Mouse (Mus musculus) left cerebral cortex, postnatal 4 days (tissue): ENCODE results near the gene Vps37b. TPM values are rescaled to one million over a fixed set of nuclear protein-coding genes. Genes with fewer than 3 reads are reported as not detected.

ENCODE experiments used
- DNase-seq: peaks from one replicate; pipeline ENCODE4 v3.0.0-alpha.2; 2022
- intact Hi-C: fragments of 180-260 bp; cut with DNase I; formaldehyde crosslinking; loops from one replicate; pipeline ENCODE4 v1.15.1; 2025
- total RNA-seq, 2 experiments: library from RNA; stranded (reverse); gene quantifications; 2 replicates each; pipeline ENCODE4 v1.2.3; 2021

Vps37b gene
- total RNA-seq, 2 experiments from 2014 or later = 46.2 to 49.9 TPM

DNA sequence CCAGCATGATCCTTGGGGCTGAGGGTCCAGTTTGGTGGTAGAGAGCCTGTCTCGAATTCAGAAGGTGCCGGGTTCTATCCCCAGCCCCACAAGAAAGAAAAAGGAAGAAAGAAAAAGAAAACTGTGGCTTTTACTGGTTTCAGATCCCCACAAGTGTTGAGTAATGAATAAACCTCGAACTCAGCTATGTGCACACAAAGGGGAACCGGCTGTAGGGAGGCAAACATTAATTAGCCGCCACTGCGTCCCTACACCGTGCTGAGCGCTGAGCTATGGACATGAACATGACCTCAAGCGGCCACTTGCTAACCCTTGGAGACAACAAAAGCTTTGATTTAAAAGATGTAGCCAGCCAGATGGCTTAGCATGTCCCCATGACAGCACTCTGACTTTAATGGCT, 6.9 kb downstream of the Vps37b start:
- intact Hi-C loops = no loop called here
- DNase-seq = no peak

DNA sequence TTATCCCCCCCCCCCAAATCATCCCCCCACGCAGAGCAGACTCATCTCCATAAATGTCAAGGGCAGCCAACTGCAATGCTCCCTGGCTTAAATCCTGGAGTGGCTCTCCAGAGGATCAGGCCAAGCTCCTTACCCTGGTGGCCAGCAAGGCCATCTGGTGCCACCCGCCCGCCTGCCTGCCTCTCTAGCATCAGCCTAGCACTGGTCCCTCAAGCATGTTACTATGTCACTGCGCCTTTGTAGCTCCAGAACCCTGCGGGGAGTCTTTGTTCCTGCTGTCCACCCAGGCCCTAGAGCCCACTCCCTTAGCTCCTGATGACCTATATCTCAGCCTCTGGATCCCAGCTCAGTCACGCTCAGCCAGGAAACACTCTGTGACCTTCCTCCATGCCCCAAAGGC, 7.4 kb downstream of the Vps37b start:
- intact Hi-C loops = no loop called here
- peak; percentile 86 for DNase-seq

DNA sequence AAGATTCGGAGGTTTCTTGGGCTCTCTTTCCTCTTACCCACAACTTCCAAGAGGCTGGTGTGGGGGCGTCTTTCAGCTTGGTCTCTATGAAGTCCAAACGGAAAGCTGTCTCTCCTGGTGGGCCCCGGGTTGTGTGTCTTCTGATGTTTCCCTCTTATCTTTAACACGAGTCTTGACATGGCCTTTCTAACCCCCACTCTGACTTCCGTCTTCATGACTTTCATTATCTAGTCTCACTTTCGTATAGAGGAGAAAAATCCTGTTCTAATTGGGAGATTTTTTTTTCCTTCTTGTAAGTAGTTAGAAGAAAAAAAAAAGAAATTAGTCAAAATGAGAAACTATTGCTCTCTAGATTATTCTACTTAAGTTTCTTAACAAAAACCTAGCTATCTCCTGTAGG, 9.7 kb downstream of the Vps37b start:
- no peak for DNase-seq
- intact Hi-C loops = no loop called here

DNA sequence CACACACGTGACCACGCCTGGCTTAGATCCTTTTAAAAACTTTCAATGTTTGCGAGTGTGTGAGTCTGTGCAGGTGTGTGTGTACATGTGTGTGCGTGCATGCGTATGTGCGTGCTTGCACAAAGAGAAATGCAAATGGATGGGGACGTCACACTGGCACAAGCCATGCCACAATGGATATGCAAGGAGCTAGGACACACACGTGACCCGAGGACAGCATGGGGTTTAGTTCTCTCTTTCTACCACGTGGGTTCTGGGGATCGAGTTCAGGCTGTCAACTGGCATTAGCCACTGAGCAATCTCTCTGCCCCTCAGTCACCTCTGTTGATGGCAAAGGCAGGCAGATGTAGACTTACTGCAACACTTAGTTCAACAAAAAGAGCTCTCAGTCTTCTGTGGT, 10.4 kb downstream of the Vps37b start:
- no peak for DNase-seq
- intact Hi-C loops = no loop called here

DNA sequence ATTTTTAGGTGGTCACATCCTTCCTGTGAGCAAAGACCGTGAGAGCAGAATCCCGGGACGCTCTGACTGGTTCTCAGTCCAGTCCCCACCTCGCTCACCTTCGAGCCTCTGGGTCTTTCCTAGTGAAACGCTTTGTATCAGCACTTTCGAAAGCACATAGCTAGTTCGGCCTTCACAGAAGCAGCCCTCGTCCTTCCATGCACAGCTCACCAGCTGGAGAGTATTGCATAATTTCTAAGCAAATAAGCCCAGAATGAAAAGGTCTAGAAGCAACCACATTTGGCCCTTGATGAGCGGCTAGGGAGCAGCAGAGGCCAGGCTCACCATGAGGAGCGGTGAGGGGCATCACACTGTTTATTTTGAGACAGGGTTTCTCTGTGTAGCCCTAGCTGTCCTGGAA, 10.9 kb downstream of the Vps37b start:
- no peak for DNase-seq
- intact Hi-C loops = no loop called here

DNA sequence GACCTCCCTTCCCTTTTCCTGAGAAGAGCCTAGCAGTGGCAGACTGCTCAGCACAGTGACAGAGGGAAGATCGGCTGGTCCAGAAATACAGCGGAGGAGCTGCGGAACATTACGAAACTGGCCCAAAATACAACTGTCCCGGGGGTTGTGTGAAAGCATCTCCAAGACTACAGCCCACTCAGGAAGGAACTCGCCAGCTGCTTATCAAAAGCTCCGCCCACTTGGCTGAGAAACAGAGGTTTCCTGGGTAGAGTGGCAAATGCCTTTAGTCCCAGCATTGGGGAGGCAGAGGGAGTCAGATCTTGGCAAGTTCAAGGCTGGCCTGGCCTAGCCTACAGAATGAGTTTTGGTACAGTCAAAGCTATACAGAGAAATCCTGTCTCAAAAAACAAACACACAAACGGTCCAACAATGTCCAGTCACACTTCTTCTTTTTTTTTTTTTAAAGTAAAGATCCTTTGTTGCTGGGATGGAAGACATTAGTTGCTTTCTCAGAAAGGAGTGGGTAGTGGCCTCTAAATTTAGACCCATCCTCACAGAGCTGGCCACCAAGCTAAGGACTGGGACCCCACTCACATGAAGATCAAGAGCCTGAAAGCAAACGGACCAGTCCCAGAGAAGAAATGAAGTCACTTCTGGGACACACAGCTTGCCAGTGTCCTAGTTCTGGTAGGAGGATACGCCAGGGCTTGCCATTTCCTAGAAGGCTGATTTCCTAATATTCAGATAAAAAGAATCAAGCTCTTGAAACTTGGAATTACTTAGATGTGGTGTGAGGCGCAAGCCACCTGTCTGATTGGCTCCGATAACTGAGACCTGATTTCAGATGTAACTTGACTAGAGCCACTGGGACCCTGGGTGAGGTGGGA, 12.5 kb downstream of the Vps37b start:
- intact Hi-C loops = no loop called here
- peak; percentile 77 for DNase-seq

DNA sequence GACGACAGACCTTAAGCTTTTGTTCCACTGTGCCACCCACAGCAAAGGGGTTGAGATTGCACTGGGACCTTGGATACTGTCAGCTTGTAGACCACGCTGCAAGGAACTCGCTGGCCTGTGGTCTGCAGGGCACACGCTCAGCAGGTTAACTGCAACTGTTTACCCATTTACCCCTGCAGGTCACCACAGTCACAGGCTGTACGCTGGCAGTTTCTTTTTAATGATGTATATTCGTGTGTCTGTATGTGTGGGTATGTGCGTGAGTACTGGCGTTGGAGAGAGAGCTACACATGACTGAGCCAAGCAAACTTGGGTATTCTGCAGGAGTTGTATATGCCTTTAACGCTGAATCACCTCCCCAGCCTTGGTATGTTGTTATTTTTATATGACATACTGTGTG, 13.4 kb downstream of the Vps37b start:
- no peak for DNase-seq
- intact Hi-C loops = no loop called here

DNA sequence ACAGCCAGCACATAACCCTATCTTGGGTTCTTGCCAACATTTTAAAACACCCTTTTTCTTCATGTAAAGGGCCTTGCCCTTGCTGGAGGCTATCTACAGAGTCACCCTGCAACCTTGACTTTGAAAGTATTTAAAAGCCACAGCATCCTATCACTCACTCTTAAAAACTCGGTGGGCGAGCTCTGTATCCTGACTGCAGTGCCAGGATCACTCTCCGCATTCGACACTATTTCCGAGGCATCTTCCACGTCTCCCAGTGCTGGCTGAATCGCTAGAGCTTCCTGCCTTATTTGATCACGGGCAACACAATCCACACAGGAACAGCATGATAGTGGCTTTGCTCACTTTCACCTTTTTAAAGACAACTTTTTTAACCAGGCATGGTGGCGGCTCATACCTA, 14.1 kb downstream of the Vps37b start:
- no peak for DNase-seq
- intact Hi-C loops = no loop called here

DNA sequence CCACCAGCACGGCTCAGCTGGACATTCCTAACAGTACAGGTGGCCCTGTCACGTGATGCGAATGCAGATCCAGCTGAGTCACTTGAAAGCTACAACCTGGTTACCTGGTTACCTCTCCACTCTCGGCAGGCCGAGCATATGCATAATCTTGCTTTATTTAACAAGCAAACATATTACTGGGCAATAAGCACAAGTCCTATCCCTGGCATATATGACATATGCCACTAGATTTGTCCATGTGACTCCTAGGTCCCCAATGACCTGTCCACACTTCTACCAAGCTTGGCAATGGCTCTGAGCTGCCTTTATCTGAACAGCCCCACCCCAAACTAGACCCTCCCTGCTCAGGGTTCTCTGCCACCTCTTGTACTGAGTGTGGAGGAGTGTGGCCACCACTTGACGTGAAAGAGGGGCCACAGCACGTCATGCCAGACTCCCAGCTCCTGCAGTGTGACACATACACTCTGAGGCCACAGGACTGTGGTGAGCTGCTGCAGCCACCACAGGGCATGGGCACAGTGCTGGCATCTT, 15.7 kb downstream of the Vps37b start:
- no peak for DNase-seq
- intact Hi-C loops = no loop called here

DNA sequence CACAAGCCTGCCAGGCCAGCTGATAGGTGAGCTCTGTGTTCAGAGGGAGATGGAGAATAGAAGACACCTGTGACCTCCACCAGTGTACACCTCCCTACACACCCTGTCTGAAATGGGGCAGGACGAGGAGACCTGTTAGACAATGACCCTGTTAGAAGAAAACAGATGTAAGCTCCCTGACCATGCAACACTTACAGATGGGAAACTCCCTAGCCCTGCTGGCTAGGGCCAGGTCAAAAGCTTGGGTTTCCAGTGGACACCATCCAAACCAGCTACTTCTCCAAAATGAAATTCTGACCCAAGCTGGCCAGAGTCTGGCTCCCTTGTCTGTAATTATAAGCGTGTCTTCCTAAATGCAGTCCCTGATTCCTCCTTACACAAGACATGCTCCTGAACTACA, 16.3 kb downstream of the Vps37b start:
- intact Hi-C loops = no loop called here
- DNase-seq = no peak

DNA sequence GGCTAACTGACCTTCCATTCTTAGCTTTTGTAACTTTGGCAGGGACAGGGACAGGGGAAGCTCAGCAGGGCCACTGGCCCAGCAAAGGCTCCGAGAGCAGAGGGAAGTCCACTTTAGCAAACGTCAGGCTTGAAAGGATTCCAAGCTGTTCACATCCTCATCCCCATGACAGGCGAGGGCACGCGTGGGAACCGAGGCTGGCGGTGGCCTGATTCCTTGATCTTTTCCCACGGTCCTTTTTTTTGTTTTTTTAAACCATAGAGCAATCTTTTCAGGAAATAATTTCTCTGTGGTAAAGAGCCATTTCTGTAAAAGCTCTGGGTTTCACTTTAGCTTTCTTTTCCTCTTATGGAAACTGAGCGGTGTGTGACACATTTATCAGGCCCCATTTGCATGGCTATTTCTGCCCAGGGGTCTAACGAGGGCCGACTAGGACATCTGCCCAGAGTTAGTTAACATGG, 17.2 kb downstream of the Vps37b start:
- peak; percentile 26 for DNase-seq
- intact Hi-C loops = no loop called here

DNA sequence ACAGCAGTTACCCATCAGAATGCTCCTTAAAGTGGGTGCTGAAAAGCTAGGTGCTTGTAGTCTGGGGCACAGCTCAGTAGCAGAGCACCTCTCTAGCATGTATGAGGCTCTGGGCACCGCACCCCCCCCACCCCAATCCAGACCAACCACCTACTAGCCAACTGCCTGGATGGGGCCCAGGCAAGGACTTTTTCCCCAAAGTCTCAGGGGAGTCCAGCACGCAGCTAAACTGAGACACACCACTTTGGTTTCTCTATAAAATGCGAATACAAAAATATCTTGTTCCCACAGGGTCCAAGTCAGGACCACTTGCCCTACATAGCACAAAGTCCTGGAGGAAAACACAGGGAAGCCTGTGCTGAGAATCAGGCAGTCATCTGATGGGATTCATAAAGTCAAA, 17.9 kb downstream of the Vps37b start:
- no peak for DNase-seq

DNA sequence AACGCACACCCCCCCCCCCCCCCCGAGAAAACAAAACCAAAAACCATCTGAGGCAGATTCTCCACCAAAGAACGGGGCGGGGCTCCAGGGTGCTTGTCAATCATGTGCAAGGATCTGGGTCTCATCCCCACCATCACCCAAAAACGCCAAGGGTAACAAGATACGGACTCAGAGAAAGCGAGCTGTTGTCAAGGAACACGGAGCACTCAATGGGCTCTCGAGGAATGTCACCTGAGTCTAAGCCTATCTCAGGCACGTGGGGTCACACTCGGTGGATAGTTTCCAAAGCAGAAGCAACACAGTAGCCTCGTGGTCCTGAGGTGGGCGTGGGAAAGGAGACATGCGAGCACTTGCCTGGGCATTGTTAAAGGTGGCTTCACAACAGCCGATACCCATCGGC, 18.3 kb downstream of the Vps37b start:
- DNase-seq = no peak
- intact Hi-C loops = no loop called here

More for the DNA sequence above, 17.9 kb downstream of the Vps37b start:
- intact Hi-C loops = no loop called here

DNA sequence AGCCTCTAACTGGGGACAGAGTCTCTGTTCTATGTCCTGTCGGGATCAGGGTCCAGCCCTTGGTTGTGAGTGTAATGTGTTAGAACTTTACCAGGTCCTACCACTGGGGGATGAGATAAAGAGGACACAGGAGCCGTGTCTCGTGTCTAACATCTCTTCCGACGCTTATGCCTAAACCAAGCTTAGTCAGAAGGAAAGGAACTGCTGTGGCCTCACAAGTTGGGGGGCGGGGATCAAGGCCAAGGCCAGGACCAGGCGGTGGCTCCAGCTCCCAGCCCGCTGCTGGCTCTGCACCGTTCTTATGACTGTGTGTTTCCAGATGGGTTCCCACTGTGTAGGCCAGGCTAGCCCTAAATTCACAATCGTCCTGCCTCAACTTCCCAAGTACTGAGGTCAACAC, 19.2 kb downstream of the Vps37b start:
- intact Hi-C loops = no loop called here
- DNase-seq = no peak

DNA sequence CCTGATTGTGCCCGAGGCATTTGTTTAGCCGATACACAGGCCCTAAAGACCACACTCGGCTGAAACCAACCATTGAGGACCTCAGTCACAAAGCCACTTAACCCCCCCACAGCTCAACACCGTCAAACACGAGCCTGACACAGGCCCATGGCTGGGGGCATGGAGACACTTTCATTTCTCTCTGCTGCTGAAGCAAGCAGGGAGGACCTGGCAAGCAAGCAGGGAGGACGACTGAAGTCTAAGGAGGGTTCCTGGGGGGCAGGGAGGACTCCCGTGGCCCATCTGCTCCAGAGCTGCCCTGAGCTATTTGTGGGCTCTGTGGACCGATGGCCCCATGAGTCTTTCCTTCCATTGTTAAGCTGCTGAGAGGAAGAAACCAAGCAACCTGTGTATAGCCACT, 20.1 kb downstream of the Vps37b start:
- intact Hi-C loops = no loop called here
- no peak for DNase-seq

DNA sequence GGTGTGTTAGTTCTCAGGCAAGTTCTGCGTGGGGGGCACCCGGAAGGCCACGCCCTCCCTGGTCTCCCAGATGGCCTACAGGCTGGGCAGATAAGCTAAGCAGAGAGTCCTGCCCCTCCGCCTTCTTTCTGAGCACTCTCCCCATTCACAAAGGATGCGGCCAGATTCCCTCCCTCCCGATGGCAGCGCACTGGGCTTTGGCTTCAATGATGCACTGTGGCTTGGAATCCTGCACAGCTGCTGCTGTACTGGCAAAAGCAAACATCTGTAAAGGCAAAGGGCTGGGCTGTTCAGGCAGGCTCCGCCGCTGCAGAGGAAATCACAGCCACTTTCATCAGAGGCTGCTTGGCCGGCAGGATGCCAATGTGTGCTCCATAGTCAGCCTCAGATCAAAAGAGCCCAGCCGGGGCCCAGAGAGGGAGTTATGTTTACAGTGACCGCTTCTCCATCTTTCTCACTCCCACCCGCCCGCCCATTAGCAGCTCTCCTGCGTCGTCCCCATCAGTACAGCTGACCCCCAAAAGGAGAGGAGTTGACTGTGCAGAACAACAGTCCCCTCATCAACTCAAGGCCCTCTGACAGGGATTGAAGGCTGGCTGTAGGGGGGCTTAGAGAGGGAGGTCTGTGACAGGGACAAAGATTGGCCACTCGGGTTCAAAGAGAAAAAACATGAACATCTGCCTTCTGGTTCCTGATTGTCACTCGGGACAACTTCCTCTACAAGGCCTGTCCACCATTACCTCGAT, 21.0 kb downstream of the Vps37b start:
- peak; percentile 78 for DNase-seq
- intact Hi-C loops = no loop called here

DNA sequence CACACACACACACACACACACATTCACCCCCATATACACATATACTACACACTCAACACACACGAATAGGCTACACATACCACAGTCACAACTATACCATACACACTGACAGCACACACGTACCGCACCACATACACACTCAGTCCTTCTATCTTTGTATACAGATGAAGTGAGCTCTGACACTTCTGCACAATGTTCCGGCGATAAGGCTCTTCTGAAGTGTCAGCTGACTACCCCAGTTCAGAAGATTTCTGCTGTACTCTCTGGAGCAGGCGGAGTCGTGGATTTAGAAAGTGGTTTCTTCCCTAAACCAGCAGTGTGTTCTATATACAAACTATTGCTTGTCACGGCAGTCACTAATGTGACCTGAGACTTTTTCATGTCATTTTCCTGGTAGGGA, 22.0 kb downstream of the Vps37b start:
- intact Hi-C loops = no loop called here
- no peak for DNase-seq

DNA sequence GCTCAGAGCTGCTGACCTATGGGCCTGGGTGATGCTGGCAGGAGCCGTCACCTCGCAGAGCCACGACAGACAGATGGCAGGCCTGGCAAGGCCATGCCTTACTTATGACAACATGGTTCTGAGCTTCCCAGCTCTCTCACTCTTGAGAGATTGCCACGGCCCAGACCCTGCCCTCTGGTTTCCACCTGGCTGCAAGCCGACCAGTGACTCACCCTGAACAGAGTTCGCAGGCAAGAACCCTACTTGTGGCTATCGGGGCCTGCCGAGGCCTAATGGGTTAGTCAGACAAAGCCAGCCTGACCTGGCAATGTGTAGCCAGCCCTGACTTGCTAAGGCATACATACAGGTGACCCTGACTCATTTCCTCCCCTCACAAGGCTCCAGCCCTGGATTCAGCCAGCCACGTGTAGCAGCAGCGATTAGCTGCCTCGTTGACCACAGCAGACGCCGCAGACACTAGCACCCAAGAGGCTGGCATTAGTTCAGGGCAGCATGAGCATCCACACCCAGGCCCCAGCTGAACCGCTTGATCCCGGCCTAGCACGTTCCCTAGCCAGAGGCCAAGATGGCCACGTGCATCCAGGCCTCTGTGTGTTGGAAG, 25.1 kb downstream of the Vps37b start:
- peak; percentile 83 for DNase-seq
- intact Hi-C loops = no loop called here

DNA sequence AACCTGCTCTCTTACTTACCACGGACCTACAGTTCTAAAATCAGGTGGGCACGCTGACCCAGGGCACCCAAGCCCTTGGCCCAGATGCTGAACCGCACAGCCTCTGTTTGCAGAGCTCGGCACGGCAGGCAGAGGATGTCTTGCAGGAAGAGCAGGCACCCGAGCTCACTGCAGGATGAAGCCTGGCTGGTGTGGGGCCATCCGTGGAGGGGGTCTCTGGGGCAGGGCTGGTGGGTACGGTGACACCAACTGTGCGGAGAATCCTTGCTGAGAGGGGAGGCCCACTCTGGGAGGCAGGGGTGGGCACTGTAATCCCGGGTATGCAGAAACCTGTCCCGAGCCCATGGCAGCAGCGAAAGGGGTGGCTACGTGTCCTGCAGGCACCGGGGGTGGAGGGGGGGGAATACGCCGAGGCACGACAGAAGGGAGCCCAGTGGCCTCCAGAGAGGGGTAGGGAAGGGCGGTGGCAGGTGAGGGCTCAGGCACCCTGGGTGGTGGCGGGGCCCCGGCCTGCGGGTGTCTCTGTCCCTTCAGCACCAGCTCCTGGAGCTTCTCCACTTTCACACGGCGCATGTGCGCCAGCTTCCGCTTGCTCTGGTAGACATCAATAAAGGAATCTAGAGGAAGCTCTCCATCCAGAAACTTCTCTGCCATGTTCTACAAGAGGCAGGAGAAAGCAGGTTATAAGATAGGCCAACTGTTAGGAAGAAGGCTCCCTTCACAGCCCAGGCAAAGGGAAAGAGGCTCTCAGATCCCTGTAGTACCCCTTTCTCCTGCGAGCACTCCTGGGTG, 25.8 kb downstream of the Vps37b start:
- intact Hi-C loops = no loop called here
- no peak for DNase-seq

DNA sequence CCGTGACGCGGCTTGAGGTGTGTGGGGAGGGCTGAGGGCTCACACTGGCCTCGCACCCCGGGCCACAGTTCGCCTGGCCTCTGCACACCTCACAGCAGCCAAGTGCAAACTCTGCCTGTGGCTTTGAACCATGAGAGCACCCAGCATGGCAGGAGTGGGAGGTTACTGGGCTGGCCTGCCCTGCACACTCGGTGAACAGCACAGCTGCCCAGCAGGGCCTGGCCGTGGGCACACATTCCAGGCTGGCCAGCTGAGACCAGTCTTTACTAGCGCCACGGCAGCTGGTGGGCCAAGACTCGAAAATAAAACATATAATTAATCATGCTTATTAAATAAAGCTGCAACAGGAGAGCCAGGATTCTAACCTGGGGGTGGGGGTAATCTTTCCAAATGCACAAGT, 26.5 kb downstream of the Vps37b start:
- intact Hi-C loops = no loop called here

DNA sequence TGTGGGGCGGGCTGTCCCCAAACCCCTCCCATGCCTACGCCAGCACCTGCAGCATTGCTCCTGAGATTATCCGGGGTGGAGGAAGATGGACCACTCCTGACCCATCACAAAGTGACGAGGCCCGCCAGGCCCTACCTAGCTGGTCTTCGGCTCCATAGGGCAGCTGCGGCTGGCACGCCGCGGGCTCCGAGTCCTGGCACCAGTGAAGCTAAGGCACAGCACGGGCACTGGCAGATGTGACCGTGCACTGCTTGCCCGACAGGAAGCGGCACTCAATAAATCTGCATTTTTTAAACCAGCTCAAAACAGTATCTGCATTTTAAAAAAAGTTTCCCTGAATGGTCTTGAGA, 26.9 kb downstream of the Vps37b start:
- DNase-seq = peak; percentile 68
- intact Hi-C loops = no loop called here

More for the DNA sequence above, 26.5 kb downstream of the Vps37b start:
- DNase-seq = no peak
